Mouse (Mus musculus): ENCODE measurements around the gene Srgap2. TPM values are rescaled to one million over a fixed set of nuclear protein-coding genes. Genes with fewer than 3 reads are reported as not detected.

Srgap2 gene
- total RNA-seq, 2 experiments from 2014 or later: 12.0 to 40.9 TPM

GRCm38 (mm10) chr1:131420660-131421059, 106.5 kb downstream of the Srgap2 start:
- ATAC-seq (replicated peaks; ENCODE audit: poor library complexity): no peak

- ATAC-seq (replicated peaks; ENCODE audit: poor library complexity): peak; percentile 58
These were observed 107.8 kb downstream of the Srgap2 start for GRCm38 (mm10) chr1:131419307-131419706.

DNA sequence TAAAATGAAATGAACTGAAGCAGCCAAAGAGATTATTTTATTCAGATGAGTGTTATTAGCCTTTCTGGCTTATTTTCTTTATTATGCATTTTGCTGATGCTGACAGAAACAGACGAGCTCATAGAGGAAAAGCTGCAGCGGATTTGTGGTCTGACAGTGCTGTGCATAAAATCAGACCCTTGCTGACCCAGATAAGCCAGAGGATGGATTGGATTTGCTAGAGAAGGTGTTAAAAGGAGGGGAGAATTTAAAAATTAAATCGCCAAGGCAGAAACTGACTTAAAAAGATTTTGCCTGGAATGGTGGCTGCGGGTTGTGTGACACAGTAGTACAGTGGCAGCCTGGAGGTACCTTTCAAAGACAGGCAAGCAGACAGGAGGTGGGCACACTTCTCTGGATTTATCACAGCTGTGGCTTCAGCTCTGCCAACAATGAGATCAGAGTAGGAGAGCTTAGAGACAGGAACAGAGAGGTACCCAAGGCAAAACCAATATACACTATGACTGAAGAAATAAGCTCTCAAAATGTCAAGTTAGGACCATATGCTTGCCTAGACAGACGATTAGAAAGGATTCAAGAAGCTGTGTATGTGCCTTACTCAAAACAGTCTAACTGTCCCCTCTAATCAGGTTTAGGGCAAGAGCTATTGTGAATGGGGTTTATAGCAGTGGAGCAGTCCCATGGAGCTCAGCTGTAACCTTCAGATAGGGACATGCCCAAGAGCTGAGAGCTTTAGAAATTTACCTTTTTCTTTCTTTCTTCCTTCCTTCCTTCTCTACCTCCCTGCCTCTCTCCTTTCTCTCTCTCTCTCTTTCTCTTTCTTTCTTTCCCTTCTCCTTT, 109.1 kb downstream of the Srgap2 start:
- ATAC-seq (replicated peaks; ENCODE audit: poor library complexity): no peak

GRCm38 (mm10) chr1:131417059-131417750, 109.9 kb downstream of the Srgap2 start:
- ATAC-seq (replicated peaks; ENCODE audit: poor library complexity): no peak

- no peak for ATAC-seq (replicated peaks; ENCODE audit: poor library complexity)
These were observed 123.6 kb downstream of the Srgap2 start for GRCm38 (mm10) chr1:131403567-131403966.

- no peak for ATAC-seq (replicated peaks; ENCODE audit: poor library complexity)
These were observed 126.3 kb downstream of the Srgap2 start for GRCm38 (mm10) chr1:131400844-131401243.

- ATAC-seq (replicated peaks; ENCODE audit: poor library complexity): no peak
These were observed 129.0 kb downstream of the Srgap2 start for GRCm38 (mm10) chr1:131398181-131398580.

- peak; percentile 91 for ATAC-seq (replicated peaks; ENCODE audit: poor library complexity)
These were observed 142.7 kb downstream of the Srgap2 start for GRCm38 (mm10) chr1:131384406-131384805.

GRCm38 (mm10) chr1:131382184-131382583, 145.0 kb downstream of the Srgap2 start:
- no peak for ATAC-seq (replicated peaks; ENCODE audit: poor library complexity)

- ATAC-seq (replicated peaks; ENCODE audit: poor library complexity): no peak
These were observed 146.9 kb downstream of the Srgap2 start for GRCm38 (mm10) chr1:131380254-131380653.

DNA sequence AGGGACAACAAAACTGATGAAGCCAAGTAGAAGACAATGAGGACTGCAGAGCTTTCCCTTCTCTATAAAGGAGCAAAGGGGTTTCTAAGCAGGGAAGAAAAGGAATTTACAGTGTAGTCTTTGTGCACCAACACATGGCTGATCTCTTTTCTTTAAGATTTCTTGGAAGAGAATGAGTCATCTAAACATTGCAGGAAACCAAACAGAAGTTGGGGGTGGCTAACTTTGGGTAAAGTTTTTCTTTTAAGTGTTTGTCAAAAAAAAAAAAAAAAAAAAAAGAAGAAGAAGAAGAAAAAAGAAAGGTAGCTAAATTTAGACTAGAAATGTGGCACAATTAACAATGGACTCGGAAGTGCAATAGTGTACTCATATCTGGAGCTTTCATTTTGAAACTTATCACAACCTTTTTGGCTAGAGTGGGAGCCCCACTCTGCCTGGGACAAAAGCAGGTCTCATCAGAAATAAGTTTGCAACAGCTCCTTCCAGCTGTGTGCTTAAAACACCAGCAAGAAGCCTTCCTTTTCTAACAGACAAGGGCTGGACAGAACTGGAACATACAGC, 148.2 kb downstream of the Srgap2 start:
- ATAC-seq (replicated peaks; ENCODE audit: poor library complexity): peak; percentile 54; the same call in 1 of the 2 replicates

DNA sequence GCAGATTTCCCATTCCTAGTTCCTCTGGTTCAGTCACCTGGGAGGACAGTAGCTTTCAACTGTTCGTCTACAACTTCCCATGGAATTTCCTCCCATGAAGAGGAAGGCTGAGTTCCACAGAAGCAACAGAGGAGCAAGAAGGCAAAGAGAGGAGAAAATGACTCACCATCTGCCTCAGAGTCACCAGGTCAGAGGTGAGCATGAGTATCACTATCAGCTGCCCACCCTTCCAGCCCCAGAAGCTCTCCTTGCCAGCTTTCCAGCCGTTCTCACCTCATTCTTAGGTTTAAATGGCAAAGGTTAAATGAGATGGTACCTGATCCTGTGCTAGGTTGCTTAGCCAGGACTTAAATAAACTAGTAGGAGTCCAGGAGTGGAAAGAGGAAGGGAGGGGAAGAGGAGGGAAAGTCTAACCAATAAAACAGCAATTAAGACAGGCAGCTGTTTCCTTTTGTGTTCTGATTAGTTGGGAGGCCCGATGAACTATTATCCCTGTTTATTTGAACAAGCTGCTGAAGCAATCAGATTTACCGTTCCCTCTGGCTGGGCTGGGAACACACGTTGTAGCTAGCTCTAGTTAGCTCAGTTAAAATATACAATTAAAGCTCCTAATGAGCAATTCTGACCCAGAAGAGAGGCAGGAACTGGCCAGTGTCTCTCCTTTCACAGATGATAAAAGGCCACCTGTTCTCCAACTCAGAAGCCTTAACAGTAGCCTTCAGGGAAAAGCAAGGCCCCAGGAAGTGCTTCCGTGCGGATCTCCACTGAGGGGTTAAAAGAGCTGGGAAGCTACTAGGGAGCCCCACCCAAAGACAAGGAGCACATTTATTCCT, 148.9 kb downstream of the Srgap2 start:
- ATAC-seq (replicated peaks; ENCODE audit: poor library complexity): no peak

DNA sequence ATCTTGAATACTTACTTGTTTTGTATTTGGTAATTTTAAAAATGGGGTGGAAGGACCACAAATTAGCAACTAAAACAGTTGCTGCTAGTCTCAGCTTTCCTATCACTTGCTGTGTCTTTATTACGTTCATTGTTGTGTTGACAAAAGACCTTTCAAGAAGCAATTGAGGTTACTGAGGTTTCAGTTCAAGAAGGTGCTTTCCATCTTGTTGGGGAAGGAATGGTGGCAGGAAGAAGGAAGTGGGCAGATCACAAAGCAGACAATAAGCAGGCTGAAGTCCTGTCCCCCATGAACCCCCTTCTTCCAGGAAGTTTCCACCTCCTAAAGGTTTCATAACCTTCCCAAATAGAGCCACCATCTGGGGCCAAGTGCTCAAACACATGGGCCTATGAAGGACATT, 161.3 kb downstream of the Srgap2 start:
- no peak for ATAC-seq (replicated peaks; ENCODE audit: poor library complexity)

DNA sequence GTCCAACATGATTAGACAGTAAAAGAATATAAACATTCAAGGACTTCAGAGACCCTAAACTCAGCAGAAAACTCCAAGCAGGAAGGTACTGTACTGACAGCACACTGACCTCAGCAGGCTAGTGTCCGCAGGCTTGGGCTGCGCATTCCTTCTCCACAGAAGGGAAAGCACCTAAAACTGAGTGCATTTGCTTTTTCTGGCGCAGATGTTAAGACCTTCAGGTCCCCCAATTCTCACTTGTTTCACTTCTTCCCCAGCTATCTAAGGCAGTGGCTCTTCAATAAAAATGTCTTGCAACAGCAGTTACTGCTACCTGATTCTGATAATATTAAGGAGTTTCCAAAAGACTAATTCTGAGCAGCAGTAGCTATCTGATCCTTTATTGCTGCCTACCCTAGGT, 162.7 kb downstream of the Srgap2 start:
- ATAC-seq (replicated peaks; ENCODE audit: poor library complexity): no peak

- ATAC-seq (replicated peaks; ENCODE audit: poor library complexity): no peak
These were observed 163.3 kb downstream of the Srgap2 start for GRCm38 (mm10) chr1:131363887-131364286.

GRCm38 (mm10) chr1:131362089-131362488, 165.1 kb downstream of the Srgap2 start:
- ATAC-seq (replicated peaks; ENCODE audit: poor library complexity): no peak

- no peak for ATAC-seq (replicated peaks; ENCODE audit: poor library complexity)
These were observed 166.4 kb downstream of the Srgap2 start for GRCm38 (mm10) chr1:131360800-131361199.

DNA sequence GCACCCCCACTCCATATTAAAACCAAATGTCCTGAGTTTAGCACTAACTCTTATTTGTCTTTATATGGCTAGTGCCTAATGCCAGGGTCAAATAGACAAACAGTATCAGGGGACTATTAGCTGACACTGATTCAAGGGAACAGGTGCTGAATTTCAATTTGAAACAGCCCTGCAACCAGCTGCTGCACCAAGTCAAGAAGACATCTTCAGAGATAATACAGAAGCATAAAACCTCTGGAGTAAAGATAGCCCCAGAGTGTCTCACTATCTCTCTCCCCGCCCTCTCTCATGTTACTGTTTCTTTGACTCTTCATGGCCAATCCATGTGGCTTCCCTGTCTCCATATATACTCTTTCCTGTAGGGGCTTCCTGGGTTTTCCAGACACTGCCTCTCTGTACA, 167.5 kb downstream of the Srgap2 start:
- ATAC-seq (replicated peaks; ENCODE audit: poor library complexity): 0 out of 2 replicates have a peak, but pooled peaks have one; percentile 36

GRCm38 (mm10) chr1:131357213-131357612, 169.9 kb downstream of the Srgap2 start:
- peak; percentile 72 for ATAC-seq (replicated peaks; ENCODE audit: poor library complexity)

DNA sequence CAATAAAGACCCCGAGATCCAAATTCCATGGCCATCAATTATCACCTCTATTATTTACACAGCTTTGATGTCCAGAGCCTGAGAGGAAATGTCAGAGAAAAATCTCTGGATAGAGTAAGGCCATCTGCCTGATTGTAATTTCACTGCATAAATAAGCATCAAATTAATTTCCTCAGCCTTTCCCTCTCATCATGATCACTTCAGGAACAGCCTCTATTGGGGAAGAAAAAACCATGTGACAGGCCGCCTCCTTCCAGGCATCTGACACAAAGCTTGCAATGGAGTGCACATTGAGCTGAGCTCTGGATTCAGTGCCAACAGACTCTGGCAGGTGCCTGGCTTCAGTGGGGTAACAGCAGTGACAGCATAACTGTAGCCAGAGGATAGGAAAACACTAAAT, 175.7 kb downstream of the Srgap2 start:
- no peak for ATAC-seq (replicated peaks; ENCODE audit: poor library complexity)

- no peak for ATAC-seq (replicated peaks; ENCODE audit: poor library complexity)
These were observed 177.1 kb downstream of the Srgap2 start for GRCm38 (mm10) chr1:131349993-131350510.

All from megakaryocyte progenitor cell, adult 5-6 weeks (primary cell).